Mouse (Mus musculus) kidney, postnatal 0 days (tissue): ENCODE measurements around the gene Spon1. TPM values are rescaled to one million over a fixed set of nuclear protein-coding genes. Genes with fewer than 3 reads are reported as not detected.
A peak's percentile ranks its signal among the peaks of the same experiment; 100 is the strongest.

ENCODE experiments used
- ATAC-seq: fragments of 200-750 bp; cut with Nextera tagmentation; replicated peaks from 2 replicates; pipeline ENCODE4 v1.8.0; 2017; ENCODE audit warnings: low read depth, moderate number of reproducible peaks, moderate TSS enrichment, moderate library complexity; ENCODE audit not compliant: low FRiP score
- DNase-seq: peaks from one replicate; pipeline ENCODE4 v3.0.0-alpha.2; 2016; ENCODE audit warnings: low spot score
- H3K27ac ChIP-seq: fragments of 300-500 bp; sonication (generic); 2 replicates; pipeline ENCODE4 v1.5.1; 2014; ENCODE audit warnings: mild to moderate bottlenecking
- H3K27me3 ChIP-seq: fragments of 300-500 bp; sonication (generic); 2 replicates; pipeline ENCODE4 v1.6.1; 2014; ENCODE audit warnings: low read length, mixed read lengths; ENCODE audit not compliant: insufficient read depth
- H3K36me3 ChIP-seq: fragments of 300-500 bp; sonication (generic); 2 replicates; pipeline ENCODE4 v1.6.1; 2014; ENCODE audit warnings: low read length, mixed read lengths; ENCODE audit not compliant: insufficient read depth
- H3K4me1 ChIP-seq: fragments of 300-500 bp; sonication (generic); replicated peaks from 2 replicates; pipeline ENCODE4 v1.6.1; 2014; ENCODE audit warnings: antibody characterized with exemption, low read length, mixed read lengths; ENCODE audit not compliant: insufficient read depth
- H3K4me2 ChIP-seq: fragments of 300-500 bp; sonication (generic); 2 replicates; pipeline ENCODE4 v1.6.1; 2014; ENCODE audit warnings: mild to moderate bottlenecking, low read length, moderate library complexity, mixed read lengths
- H3K4me3 ChIP-seq: fragments of 300-500 bp; sonication (generic); replicated peaks from 2 replicates; pipeline ENCODE4 v1.5.1; 2014; ENCODE audit warnings: low read depth, low read length
- H3K9ac ChIP-seq: fragments of 300-500 bp; sonication (generic); 2 replicates; pipeline ENCODE4 v1.6.1; 2014; ENCODE audit warnings: low read depth, low read length
- H3K9me3 ChIP-seq: fragments of 300-500 bp; sonication (generic); replicated peaks from 2 replicates; pipeline ENCODE4 v1.6.1; 2016; ENCODE audit warnings: low read length, inconsistent platforms, mixed read lengths
- CTCF ChIP-seq: IDR thresholded peaks from 2 replicates; pipeline ENCODE4 v1.5.1; 2016; ENCODE audit warnings: antibody characterized with exemption, low read depth, mild to moderate bottlenecking, moderate library complexity
- WGBS: fragments of 180-500 bp; shearing (Covaris S2); extraction: QIAGEN DNeasy Blood & Tissue Kit; methylation state at CpG from one replicate; pipeline ENCODE4 v1.1.7; 2014; 5-methylcytosine and 5-hydroxymethylcytosine counted together
- polyA plus RNA-seq: library from polyadenylated mRNA; unstranded; fragments of >200 nt; fragmentation: Nextera tagmentation; extraction: Ambion mirVana; gene quantifications from 2 replicates; pipeline ENCODE4 v1.2.1, GENCODE M21; 2015

The Spon1 gene
- polyA plus RNA-seq, 1 experiment from 2014 or later: 12.1 TPM

DNA sequence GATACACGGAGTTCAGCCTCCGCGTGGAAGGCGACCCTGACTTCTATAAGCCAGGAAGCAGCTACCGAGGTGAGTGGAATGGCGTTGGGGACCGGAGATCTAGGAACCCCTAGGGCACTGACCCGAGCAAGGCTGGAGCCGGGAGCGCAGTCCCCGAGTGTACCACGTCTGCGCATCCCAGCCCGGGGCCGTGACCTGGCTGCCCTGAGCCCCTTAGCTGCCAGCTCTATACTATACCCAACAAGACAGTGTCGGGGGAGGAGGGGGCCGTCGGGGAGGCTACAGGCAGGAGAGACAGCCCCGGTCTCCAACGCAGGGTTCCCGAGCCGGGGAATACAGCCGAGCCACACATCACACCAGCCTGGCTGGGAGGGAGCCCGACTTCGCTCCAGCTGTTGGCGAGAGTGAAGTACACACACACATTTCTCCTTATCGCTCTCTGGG lies 722 bp downstream of the Spon1 start:
- Histone ChIP-seq H3K4me2 (peak overlapping the region; percentile 82), H3K4me1 (peaks cover 9% of the 10 kb centered on the region; the same call in 1 of the 2 replicates), H3K36me3 (no peaks in the 10 kb centered on the region), H3K9me3 (no peaks in the 10 kb centered on the region; the same call in 1 of the 2 replicates), H3K9ac (peak overlapping the region; percentile 54; the same call in 1 of the 2 replicates), H3K27ac (no peak overlapping the region), H3K27me3 (peaks cover 14% of the 10 kb centered on the region; the same call in 1 of the 2 replicates), H3K4me3 (peak overlapping the region; percentile 43)
- peak; percentile 56 for ATAC-seq
- TF ChIP-seq CTCF: no peak
- WGBS: 3% methylated on average over 27 of the region's 27 CpGs
- peak; percentile 21 for DNase-seq

- Histone ChIP-seq H3K9me3 (no peaks in the 10 kb centered on the region; the same call in 1 of the 2 replicates), H3K4me3 (no peak overlapping the region), H3K9ac (no peak overlapping the region), H3K36me3 (no peaks in the 10 kb centered on the region), H3K27me3 (peaks cover 14% of the 10 kb centered on the region; the same call in 1 of the 2 replicates), H3K4me2 (peak overlapping the region; percentile 82; the same call in 1 of the 2 replicates), H3K27ac (no peak overlapping the region), H3K4me1 (peaks cover 9% of the 10 kb centered on the region; the same call in 1 of the 2 replicates)
- ATAC-seq (no peak), DNase-seq (no peak)
- WGBS: 28% methylated on average over 6 of the region's 6 CpGs
- TF ChIP-seq CTCF: no peak
Measured at GRCm38 (mm10) chr7:113767546-113767945, 1.7 kb downstream of the Spon1 start.

- TF ChIP-seq CTCF: no peak
- peaks cover 14% of the 10 kb centered on the region; the same call in 1 of the 2 replicates for H3K27me3 ChIP-seq
- H3K4me2 ChIP-seq: no peak overlapping the region
- no peaks in the 10 kb centered on the region for H3K9me3 ChIP-seq
- H3K36me3 ChIP-seq: no peaks in the 10 kb centered on the region
- no peak overlapping the region for H3K27ac ChIP-seq
- no peak overlapping the region for H3K9ac ChIP-seq
- ATAC-seq (no peak), DNase-seq (peak; percentile 21)
- no peak overlapping the region for H3K4me3 ChIP-seq
- H3K4me1 ChIP-seq: peaks cover 9% of the 10 kb centered on the region; the same call in 1 of the 2 replicates
- WGBS: 60% methylated on average over 6 of the region's 6 CpGs
Measured at GRCm38 (mm10) chr7:113768174-113768935, 2.6 kb downstream of the Spon1 start.

DNA sequence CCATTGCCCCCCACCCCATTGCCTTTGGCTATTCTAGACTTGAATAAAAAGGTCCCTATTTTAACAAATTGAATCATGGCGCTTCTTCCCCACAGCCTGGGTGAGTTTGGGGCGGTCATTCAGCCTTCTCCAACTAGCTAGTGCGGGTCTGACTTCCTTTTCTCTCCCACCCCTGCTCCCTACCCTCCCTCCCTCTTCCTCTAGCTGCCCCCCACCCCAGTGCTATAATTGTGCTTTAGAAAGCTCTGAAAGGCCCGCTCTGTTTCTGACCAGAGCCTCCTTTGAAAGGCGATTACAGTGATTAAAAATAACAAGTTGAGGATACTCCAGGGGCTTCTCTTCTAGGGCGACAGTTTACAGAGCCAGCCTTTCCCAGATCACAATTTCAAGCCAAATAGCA lies 3.5 kb downstream of the Spon1 start:
- 38% methylated on average over 6 of the region's 6 CpGs for WGBS
- DNase-seq: no peak
- Histone ChIP-seq H3K9ac (no peak overlapping the region), H3K4me3 (no peak overlapping the region), H3K27ac (no peak overlapping the region), H3K9me3 (no peaks in the 10 kb centered on the region), H3K27me3 (peaks cover 14% of the 10 kb centered on the region; the same call in 1 of the 2 replicates), H3K36me3 (no peaks in the 10 kb centered on the region), H3K4me1 (peaks cover 9% of the 10 kb centered on the region; the same call in 1 of the 2 replicates), H3K4me2 (no peak overlapping the region)
- no peak for ATAC-seq
- no peak for TF ChIP-seq CTCF

DNA sequence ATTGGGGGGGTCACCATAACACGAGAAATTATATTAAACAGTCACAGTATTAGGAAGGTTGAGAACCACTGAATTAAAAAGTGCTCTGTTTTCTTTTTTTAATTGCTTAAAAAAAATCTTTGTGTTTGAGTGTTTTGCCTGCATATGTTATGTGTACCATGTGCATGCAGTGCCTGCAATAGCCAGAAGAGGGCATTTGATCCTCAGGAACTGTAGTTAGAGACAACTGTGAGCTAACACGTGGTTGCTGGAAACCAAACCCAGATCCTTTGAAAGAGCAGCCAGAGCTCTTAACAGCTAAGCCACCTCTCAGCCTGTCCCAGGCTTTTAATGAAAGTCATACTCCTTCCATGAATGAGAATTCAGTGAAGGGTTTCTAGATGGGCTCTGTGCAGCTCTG lies 6.3 kb downstream of the Spon1 start:
- H3K4me3 ChIP-seq: no peak overlapping the region
- H3K9ac ChIP-seq: no peak overlapping the region
- ATAC-seq (no peak), DNase-seq (no peak)
- no peaks in the 10 kb centered on the region for H3K4me1 ChIP-seq
- H3K36me3 ChIP-seq: no peaks in the 10 kb centered on the region
- H3K27me3 ChIP-seq: peaks cover 3% of the 10 kb centered on the region; the same call in 1 of the 2 replicates
- no peaks in the 10 kb centered on the region for H3K9me3 ChIP-seq
- H3K4me2 ChIP-seq: no peak overlapping the region
- WGBS: 85% methylated on average over 2 of the region's 2 CpGs
- peak; percentile 35; the same call in 1 of the 2 replicates for TF ChIP-seq CTCF
- no peak overlapping the region for H3K27ac ChIP-seq

DNA sequence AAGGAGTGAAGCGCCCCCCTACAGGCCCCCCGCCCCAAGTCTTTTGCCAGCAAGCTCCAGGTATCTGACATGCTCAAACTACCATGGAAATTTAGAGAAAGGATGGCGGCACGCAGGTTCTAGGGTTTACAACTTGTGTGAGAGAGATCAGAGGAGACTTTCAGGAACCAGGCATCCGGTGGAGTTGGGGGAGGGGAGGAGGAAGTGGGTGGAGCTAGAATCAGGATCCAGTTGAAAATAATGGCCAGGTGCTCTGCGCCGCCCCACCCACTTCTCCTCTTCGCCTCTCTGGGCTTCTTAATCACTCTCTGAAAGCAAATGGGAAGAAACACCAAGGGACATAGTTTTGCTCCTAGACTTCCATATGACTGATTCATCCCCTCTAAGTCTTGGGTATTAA lies 7.6 kb downstream of the Spon1 start:
- Histone ChIP-seq H3K4me3 (no peak overlapping the region), H3K4me2 (no peak overlapping the region), H3K27ac (no peak overlapping the region), H3K9me3 (no peaks in the 10 kb centered on the region), H3K9ac (no peak overlapping the region), H3K4me1 (no peaks in the 10 kb centered on the region), H3K36me3 (no peaks in the 10 kb centered on the region), H3K27me3 (no peaks in the 10 kb centered on the region)
- WGBS: 42% methylated on average over 8 of the region's 8 CpGs
- ATAC-seq: no peak
- DNase-seq: no peak
- no peak for TF ChIP-seq CTCF
